Mouse (Mus musculus) testis, adult 2 months (tissue): ENCODE data around the gene Tes3-ps.

Experiments
- CTCF ChIP-seq: fragments of 200-500 bp; IDR thresholded peaks from 2 replicates; pipeline ENCODE4 v1.5.1; 2012; ENCODE audit warnings: low read depth, mild to moderate bottlenecking, inconsistent platforms, low read length, moderate library complexity; ENCODE audit not compliant: control insufficient read depth, insufficient read depth, insufficient replicate concordance
- POLR2A ChIP-seq: fragments of 200-500 bp; IDR thresholded peaks from 2 replicates; pipeline ENCODE4 v1.6.1; 2012; ENCODE audit warnings: low read depth, mild to moderate bottlenecking, inconsistent platforms, low read length, moderate library complexity; ENCODE audit not compliant: control insufficient read depth

GRCm38 (mm10) chr13:49492376-49493368 is at the start of gene Tes3-ps:
- TF ChIP-seq CTCF, result no peak
- no peak for TF ChIP-seq POLR2A
